Comparison of ENCODE assay signal across 10 mouse cellular contexts in genomic region chr5:35739536-35740278, GRCm38 (mm10). TPM values are rescaled to one million over a fixed set of nuclear protein-coding genes. Genes with fewer than 3 reads are reported as not detected.
DNase-seq lines count a peak whose midpoint lies in the region; ATAC-seq lines count a peak whose summit lies in the region.
"Had no signal": no experiment of that assay in that cellular context is flagged by ENCODE, and none has a peak within 500 bp of the region (broad histone marks: within the 10 kb centered on the region; RNA-seq: fewer than 3 reads in every experiment).

Sh3tc1 (minus strand) TSS chr5:35739987.

- H3K9me3 ChIP-seq in kidney, embryonic 15.5 days (replicated peaks) = no peaks in the 10 kb centered on the region
- no peaks in the 10 kb centered on the region for H3K9me3 ChIP-seq in stomach, embryonic 14.5 days (ENCODE audit: control insufficient read depth, low read depth, low read length)
- H3K9me3 ChIP-seq: neural tube, embryonic 13.5 days had no signal

- peak within 1 kb of the TSS; percentile 78 for H3K27ac ChIP-seq in kidney, embryonic 15.5 days
- 0 out of 2 replicates have a peak within 1 kb of the TSS, but pooled peaks have one; percentile 15 for H3K27ac ChIP-seq in stomach, embryonic 14.5 days (ENCODE audit: low read length)
- H3K27ac ChIP-seq: neural tube, embryonic 13.5 days had no signal

- H3K27me3 ChIP-seq in kidney, embryonic 15.5 days = peaks cover 10% of the 10 kb centered on the region
- H3K27me3 ChIP-seq in stomach, embryonic 14.5 days (ENCODE audit: control insufficient read depth, insufficient read depth, low read length) = no peaks in the 10 kb centered on the region

- peak; percentile 69 for ATAC-seq in kidney, embryonic 15.5 days (replicated peaks; ENCODE audit: low FRiP score)
- peak; percentile 88 for ATAC-seq in stomach, embryonic 14.5 days (ENCODE audit: insufficient number of reproducible peaks, insufficient read depth, low FRiP score, low read depth)
- ATAC-seq: inflammation-experienced regulatory T-cells, adult 6 months had no signal

- H3K4me1 ChIP-seq in kidney, embryonic 15.5 days = peaks cover 46% of the 10 kb centered on the region
- no peaks in the 10 kb centered on the region for H3K4me1 ChIP-seq in stomach, embryonic 14.5 days (ENCODE audit: control insufficient read depth, insufficient read depth, low read length)

- no peak within 1 kb of the TSS for H3K9ac ChIP-seq in kidney, embryonic 15.5 days
- H3K9ac ChIP-seq in stomach, embryonic 14.5 days (replicated peaks; ENCODE audit: low read depth, low read length) = no peak within 1 kb of the TSS
- H3K9ac ChIP-seq: neural tube, embryonic 13.5 days had no signal

- 30% methylated on average over 10 of the region's 10 CpGs for WGBS in kidney, embryonic 15.5 days
- WGBS in stomach, embryonic 14.5 days = 19% methylated on average over 10 of the region's 10 CpGs

- peak within 1 kb of the TSS; percentile 41 for H3K4me2 ChIP-seq in kidney, embryonic 15.5 days
- H3K4me2 ChIP-seq in stomach, embryonic 14.5 days (replicated peaks; ENCODE audit: low read depth, low read length) = no peak within 1 kb of the TSS
- H3K4me2 ChIP-seq: neural tube, embryonic 13.5 days had no signal

- peak; percentile 81 for DNase-seq in adrenal gland, adult 8-10 months
- DNase-seq in gonadal fat pad, adult 2 months (ENCODE audit: low read depth) = no peak
- no peak for DNase-seq in retina, postnatal 1 day
- no peak for DNase-seq in neural tube, embryonic 10.5 days (ENCODE audit: extremely low spot score, low spot score)
- no peak for DNase-seq in gastrocnemius, postnatal 25 days
- DNase-seq: cerebellum, postnatal 25 days had no signal

- H3K4me3 ChIP-seq in kidney, embryonic 15.5 days (replicated peaks) = 0 out of 2 replicates have a peak within 1 kb of the TSS, but pooled peaks have one; percentile 5
- no peak within 1 kb of the TSS for H3K4me3 ChIP-seq in stomach, embryonic 14.5 days (ENCODE audit: low read depth, low read length)
- H3K4me3 ChIP-seq: neural tube, embryonic 13.5 days had no signal

- H3K36me3 ChIP-seq in kidney, embryonic 15.5 days = no peaks in the 10 kb centered on the region
- no peaks in the 10 kb centered on the region for H3K36me3 ChIP-seq in stomach, embryonic 14.5 days (ENCODE audit: control insufficient read depth, insufficient read depth, low read length)
- H3K36me3 ChIP-seq: neural tube, embryonic 13.5 days had no signal

RNA-seq across cellular contexts. Expression of gene Sh3tc1, which starts in this region (rescaled TPM):
- 10 to 100 TPM; 34.2 to 35.9 (median 35.1) TPM for total RNA-seq in adrenal gland, adult 8-10 months (2022)
- polyA plus RNA-seq in gonadal fat pad, adult 2 months (2012; rRNA removed) = 17.0 and 17.5 TPM in 2 replicates
- 16.6 and 20.4 TPM in 2 replicates for polyA plus RNA-seq in kidney, embryonic 15.5 days (2015; fragmentation: Nextera tagmentation; extraction: Ambion mirVana)
- 2.9 and 3.2 TPM in 2 replicates for polyA plus RNA-seq in stomach, embryonic 14.5 days (2014; fragmentation: Nextera tagmentation; extraction: Ambion mirVana)
- total RNA-seq in gastrocnemius, postnatal 25 days (2021) = 1 to 10 TPM; 1.8 to 2.1 TPM

Comparison
In these comparisons a context has a peak if more than half of its experiments do, and no peak if none do; other contexts are left out.
1. RNA of gene Sh3tc1 (total RNA-seq): 34.2 to 35.9 TPM in adrenal gland, adult 8-10 months; 1.8 to 2.1 TPM in gastrocnemius, postnatal 25 days; every median in the first group is over 10 times any median in the second.